Mouse (Mus musculus) adrenal gland, adult (tissue): ENCODE results near the gene Rint1.

Source experiments
- DNase-seq, 2 experiments: peaks; one replicate each; pipeline ENCODE4 v3.0.0; 2022 to 2023; ENCODE audit warnings: low spot score in 1 of 2; ENCODE audit not compliant: inconsistent age in 2 of 2

Gene Rint1

DNA sequence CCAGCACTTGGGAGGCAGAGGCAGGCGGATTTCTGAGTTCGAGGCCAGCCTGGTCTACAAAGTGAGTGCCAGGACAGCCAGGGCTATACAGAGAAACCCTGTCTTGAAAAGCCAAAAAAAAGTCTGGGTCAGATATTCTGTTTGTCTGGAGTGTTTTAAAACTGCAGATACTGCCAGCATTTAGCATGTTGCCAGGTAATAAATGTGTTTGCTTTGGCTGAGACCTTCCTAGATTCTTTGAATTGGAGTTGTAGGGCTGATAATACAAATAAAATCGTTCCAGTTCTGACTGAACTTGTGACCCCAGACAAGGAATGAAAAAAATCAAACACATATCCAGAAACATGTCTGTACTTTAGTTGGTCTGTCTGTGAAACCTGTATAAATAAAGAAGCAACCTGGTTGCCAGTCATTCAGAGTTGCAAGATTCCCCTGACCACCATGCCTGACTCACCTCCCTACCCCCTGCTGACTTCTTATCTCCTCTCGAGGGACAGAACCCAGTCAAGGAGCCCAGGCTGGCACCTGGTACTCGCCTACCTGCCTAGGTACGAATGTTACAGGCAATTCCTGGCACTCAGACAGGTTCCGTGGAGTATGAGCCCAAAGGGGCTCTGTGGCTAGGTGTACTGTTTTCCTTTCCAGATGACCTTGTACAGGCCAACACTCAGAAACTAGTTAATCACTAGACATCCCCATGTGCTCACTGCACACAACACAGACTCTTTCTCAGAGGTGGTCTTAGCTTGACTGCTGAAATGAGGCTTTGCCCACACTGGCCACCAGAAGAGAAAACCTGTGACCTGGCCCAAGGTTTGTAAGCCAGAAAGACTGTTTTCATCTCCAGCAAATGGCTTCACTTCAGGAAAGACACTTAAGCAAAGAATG lies 75.9 kb downstream of the Rint1 start:
- no peak for DNase-seq

DNA sequence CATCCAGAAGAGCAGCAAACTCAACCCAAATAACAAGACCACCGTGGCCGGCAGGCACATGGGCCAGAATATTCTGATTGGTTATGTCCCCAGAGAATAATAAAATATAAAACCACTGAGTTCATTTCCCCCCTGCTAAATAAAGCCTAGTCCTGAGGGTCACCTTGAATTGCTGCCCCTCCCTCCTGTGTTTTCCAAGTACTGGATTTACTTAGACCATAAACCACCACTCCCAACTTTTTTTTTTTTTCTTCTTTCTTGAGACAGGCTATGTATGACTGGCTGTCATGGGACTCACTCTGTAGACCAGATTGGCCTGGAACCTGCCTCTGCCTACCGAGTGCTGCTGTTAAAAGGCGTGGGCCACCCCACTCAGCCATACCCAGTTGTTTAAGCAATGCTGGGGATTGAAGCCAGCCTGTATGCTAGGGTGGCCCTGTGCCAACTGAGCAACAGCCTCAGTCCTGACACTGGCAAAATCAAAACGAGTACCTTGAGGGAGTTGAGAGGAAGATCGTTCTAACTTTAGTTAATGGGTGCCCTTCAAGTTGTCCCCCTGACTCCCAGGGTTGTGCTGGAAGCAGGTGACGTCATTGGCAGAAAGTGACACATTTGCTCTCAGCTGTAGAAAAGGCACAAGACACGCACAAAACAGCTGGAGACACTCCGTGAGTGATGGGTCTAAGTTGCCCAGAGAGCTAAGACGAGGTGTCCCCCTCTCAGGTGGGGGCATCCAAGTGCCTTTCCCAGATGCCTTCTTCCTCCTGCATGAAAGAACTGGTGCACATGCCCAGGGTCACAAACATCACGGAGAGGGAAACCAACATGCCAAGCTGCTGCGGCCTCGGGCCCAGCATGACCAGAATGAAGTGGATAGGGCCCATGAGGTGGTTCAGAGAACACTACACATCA lies 76.8 kb downstream of the Rint1 start:
- DNase-seq, result peak in 1 of 2 experiments; percentile 34

DNA sequence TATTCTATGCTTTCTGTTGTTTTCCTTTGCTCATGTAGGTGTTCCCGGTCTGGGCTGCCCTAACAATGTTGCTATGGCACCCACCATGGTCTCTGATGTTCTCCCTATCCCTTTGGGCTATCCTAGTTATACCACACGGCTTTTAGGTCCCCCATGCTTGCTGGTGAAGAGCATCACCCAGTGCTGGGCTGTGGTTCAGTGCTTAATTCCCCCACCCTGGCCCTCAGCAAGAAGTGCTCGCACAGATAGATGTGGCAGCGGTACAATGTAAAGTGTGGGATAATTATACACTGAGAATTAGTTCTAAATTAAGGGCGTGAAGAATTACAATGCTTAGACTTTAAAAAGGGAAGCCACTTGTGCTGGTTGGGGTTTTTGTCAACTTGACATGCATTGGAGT lies 78.4 kb downstream of the Rint1 start:
- DNase-seq, result no peak
